Mouse (Mus musculus): ENCODE measurements around the gene Golga3. TPM values are rescaled to one million over a fixed set of nuclear protein-coding genes. Genes with fewer than 3 reads are reported as not detected.

Gene Golga3
- polyA plus RNA-seq (2014; fragmentation: Illumina TruSeq; extraction: RNeasy Lipid Tissue Mini Kit (QIAGEN cat#74804); ENCODE audit: low replicate concordance): 12.2 TPM

DNA sequence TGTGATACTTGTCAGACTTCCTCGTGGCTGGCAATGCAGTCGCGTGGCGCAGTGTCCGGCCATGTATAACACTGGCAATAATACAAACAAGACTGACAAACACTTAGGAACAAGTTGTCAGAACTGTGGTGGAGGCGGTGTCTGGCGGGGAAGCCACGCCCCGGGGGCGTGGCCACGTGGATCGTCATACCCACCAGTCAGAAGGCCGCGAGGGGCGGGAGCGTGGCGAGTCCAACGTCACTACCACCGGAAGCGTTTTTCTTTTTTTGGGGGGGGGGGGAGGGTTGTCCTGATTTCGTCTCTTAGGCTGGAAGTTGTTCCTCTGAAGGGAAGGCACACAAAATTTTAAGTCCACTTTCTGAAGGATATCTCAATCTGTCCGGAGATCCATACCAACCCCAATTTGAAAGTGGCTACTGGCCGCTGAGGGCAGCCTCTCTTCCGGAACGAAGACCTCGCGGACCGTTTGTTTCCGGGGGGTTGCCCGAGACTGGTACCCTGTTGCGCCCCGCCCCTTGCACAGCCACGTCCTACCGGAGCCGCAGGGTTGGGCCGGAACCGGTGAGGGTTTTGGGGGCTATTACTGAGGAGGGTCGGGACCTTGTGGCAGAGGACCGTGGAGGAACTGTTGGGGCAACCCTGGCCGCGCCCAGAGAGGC is at the start of gene Golga3:
Gene Golga3, plus strand, starts transcription at position 340 of the 659 bp plus-strand sequence.

DNA sequence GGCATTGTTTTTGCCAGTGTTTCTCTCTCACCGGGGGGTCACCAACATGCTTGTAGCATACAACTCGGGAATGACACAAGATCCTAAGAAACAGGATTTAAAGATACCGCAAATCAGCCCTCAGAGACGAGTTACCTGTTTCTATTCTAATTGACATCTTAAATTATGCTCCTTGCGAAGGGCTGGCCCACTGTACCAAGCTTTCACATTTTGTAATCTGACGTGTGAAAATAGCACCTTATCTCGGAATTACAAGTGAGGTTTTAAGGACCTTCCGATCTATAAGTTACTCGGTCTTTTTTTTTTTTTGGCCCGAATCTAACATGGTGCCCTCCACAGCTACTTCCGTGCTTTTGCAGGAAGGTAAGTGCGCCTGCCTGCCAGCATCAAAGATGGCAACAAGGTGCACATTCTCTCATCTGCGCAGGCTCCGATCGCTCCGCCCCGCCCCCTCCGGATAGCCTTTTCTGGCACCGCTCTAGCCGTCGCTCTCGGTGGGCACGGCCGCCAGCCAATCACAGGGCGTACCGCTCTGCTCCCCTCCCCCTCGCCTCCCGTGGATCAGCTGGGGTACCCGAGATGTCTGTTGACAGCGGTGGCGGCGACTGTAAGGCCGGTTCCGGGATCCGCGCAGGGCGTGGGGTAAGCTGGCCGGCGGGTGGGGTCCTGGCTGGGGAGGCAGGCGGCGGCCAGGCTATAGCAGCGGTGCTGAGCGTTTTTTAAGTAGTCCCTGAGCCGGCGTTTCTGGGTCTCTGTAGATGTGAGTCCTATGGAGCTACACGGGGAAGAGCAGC is 41.0 kb upstream of the Golga3 start, which contains the start of gene Chfr:
Gene Chfr, plus strand, starts transcription at position 550 of the 794 bp plus-strand sequence.

DNA sequence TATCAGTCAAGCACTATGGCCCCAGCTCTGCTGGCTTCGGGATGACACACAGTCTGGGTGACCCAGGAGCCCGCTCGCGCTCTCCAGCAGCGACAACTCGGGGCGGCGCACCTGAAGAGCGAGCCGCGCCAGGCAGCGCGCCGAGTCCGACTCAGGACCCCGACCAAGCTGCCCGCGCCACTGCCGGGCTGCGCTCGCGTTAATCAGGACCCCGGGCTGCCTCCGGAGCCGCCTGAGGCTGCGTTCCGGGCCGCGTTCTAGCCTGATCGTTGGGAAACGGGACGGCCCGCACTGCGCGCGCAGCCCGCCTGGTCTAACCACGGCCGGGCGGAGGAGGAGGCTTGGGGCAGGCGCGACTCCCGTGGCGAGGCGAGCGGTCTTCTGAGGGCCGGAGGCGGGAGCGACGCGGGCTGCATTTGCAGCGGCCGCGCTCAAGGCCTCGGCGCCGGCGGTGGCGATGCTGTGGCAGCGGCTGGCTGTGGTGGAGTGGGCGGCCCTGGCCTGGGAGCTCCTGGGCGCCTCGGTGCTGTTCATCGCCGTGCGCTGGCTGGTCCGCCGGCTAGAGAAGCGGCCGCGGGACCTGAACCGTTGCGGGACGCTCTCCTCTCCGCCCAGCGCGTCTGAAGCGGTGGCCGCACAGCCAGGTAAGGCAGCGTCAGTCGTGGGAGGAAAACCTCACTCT is 54.4 kb downstream of the Golga3 start, which contains the start of gene Ankle2:
Gene Ankle2, plus strand, starts transcription at position 225 of the 682 bp plus-strand sequence.

DNA sequence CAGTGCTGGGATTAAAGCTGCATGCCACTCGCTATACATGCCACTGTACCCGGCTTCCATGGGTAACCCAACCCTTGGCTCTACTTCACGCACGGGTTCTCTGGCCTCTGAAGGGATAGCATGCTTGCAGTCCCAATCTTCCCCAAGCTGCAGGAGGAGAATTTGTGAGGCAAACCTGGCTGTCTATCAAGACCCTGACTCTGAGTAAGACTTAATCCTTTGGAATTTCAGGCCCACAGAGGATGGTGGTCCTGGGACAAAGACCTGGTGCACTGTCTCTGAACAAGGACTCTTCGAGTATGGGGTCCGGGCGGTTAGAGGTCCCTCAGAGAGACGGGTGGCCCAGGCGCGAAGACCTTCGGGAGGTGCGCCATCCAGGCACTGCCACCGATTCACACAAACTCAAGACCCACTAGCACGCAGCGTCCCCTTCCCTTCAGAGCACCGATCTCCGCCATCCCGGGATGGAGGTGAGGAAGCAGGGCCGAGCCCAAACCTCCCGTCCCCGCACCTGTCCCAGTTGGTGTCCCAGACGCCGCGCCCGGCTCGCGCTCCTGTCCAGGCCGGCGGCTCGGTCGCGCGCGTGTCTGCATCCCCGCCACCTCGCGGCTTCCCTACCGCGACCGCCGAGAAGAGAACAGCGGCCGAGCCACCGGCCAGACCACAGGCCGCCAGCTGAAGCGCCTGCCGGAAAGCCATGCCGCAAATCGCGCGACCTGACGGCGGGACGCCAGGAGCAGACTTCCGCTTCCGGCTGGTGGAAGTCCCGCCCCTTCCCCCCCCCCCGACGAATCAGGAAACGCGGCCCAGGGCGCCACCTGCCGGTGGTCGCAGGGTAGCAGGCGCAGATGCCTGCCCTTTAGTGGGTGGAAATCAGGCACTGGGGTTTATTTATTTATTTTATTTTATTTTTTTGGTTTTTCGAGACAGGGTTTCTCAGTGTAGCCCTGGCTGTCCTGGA is 92.9 kb downstream of the Golga3 start, which contains the start of gene Pgam5:
Gene Pgam5, minus strand, starts transcription at position 773 of the 961 bp plus-strand sequence.

Other genes starting within 250 kb of the Golga3 start
- 83.5 TPM for gene Zfp932, start 180.2 kb upstream of the Golga3 start, polyA plus RNA-seq (2014; fragmentation: Illumina TruSeq; extraction: RNeasy Lipid Tissue Mini Kit (QIAGEN cat#74804); ENCODE audit: low replicate concordance)
- gene Gm17655, start 104.2 kb upstream of the Golga3 start, polyA plus RNA-seq (2014; fragmentation: Illumina TruSeq; extraction: RNeasy Lipid Tissue Mini Kit (QIAGEN cat#74804); ENCODE audit: low replicate concordance): 18.7 TPM
- gene Gm35315, start 82.3 kb upstream of the Golga3 start, polyA plus RNA-seq (2014; fragmentation: Illumina TruSeq; extraction: RNeasy Lipid Tissue Mini Kit (QIAGEN cat#74804); ENCODE audit: low replicate concordance): 4.2 TPM
- not detected for gene Plcxd1, start 76.7 kb upstream of the Golga3 start, polyA plus RNA-seq (2014; fragmentation: Illumina TruSeq; extraction: RNeasy Lipid Tissue Mini Kit (QIAGEN cat#74804); ENCODE audit: low replicate concordance)
- not detected for gene Gtpbp6, start 68.5 kb upstream of the Golga3 start, polyA plus RNA-seq (2014; fragmentation: Illumina TruSeq; extraction: RNeasy Lipid Tissue Mini Kit (QIAGEN cat#74804); ENCODE audit: low replicate concordance)
- 8.0 TPM for gene Zfp605, start 66.6 kb upstream of the Golga3 start, polyA plus RNA-seq (2014; fragmentation: Illumina TruSeq; extraction: RNeasy Lipid Tissue Mini Kit (QIAGEN cat#74804); ENCODE audit: low replicate concordance)
- 39.2 TPM for gene Chfr, start 40.9 kb upstream of the Golga3 start, polyA plus RNA-seq (2014; fragmentation: Illumina TruSeq; extraction: RNeasy Lipid Tissue Mini Kit (QIAGEN cat#74804); ENCODE audit: low replicate concordance)
- gene Ankle2, start 54.3 kb downstream of the Golga3 start, polyA plus RNA-seq (2014; fragmentation: Illumina TruSeq; extraction: RNeasy Lipid Tissue Mini Kit (QIAGEN cat#74804); ENCODE audit: low replicate concordance): 23.3 TPM
- 20.2 TPM for gene Pgam5, start 93.2 kb downstream of the Golga3 start, polyA plus RNA-seq (2014; fragmentation: Illumina TruSeq; extraction: RNeasy Lipid Tissue Mini Kit (QIAGEN cat#74804); ENCODE audit: low replicate concordance)
- 8.3 TPM for gene Pxmp2, start 109.5 kb downstream of the Golga3 start, polyA plus RNA-seq (2014; fragmentation: Illumina TruSeq; extraction: RNeasy Lipid Tissue Mini Kit (QIAGEN cat#74804); ENCODE audit: low replicate concordance)
- gene Pole, start 109.6 kb downstream of the Golga3 start, polyA plus RNA-seq (2014; fragmentation: Illumina TruSeq; extraction: RNeasy Lipid Tissue Mini Kit (QIAGEN cat#74804); ENCODE audit: low replicate concordance): 3.5 TPM
- 0.56 TPM for gene P2rx2, start 166.5 kb downstream of the Golga3 start, polyA plus RNA-seq (2014; fragmentation: Illumina TruSeq; extraction: RNeasy Lipid Tissue Mini Kit (QIAGEN cat#74804); ENCODE audit: low replicate concordance)
- gene Lrcol1, start 168.0 kb downstream of the Golga3 start, polyA plus RNA-seq (2014; fragmentation: Illumina TruSeq; extraction: RNeasy Lipid Tissue Mini Kit (QIAGEN cat#74804); ENCODE audit: low replicate concordance): not detected